ENCODE assay signal across 20 mouse cellular contexts in the genomic region with DNA sequence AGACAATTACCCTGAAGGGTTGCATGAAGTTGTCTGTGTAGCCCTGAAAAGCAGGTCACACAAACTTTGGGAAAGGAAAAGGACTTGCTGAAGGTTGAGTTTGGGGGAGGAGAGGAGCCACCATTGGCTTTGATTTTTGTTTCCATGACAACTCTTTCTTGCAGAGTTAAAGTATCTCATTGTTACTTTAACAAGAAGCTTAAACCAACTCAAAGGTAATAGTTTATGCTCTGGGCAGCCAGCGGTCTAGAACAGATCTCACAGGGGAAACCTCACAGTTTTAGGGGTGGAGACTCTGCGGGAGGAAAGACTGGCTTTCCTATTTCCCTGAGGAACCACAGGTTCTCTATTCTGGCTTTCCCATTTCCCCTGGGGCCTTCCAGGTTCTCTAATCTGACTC.
DNase-seq lines count a peak whose midpoint lies in the region; ATAC-seq and TF ChIP-seq lines count a peak whose summit lies in the region.
"Had no signal": no experiment of that assay in that cellular context is flagged by ENCODE, and none has a peak within 500 bp of the region (broad histone marks: within the 10 kb centered on the region; RNA-seq: fewer than 3 reads in every experiment).

No protein-coding gene starts in this region.

- H3K27me3 ChIP-seq in midbrain, embryonic 14.5 days (ENCODE audit: control insufficient read depth, insufficient read depth, low read length): no peaks in the 10 kb centered on the region
- peaks cover 13% of the 10 kb centered on the region for H3K27me3 ChIP-seq in midbrain, embryonic 13.5 days
- no peaks in the 10 kb centered on the region for H3K27me3 ChIP-seq in forebrain, embryonic 10.5 days (ENCODE audit: poor library complexity, severe bottlenecking)
- no peaks in the 10 kb centered on the region for H3K27me3 ChIP-seq in forebrain, postnatal 0 days (ENCODE audit: insufficient read depth, low read length)
- no peaks in the 10 kb centered on the region for H3K27me3 ChIP-seq in midbrain, postnatal 0 days (ENCODE audit: insufficient read depth, low read length)
- H3K27me3 ChIP-seq: CH12.LX; embryonic facial prominence, embryonic 13.5 days; hindbrain, embryonic 15.5 days; intestine, embryonic 15.5 days; neural tube, embryonic 15.5 days had no signal

- peak; percentile 36 for DNase-seq in midbrain, embryonic 14.5 days
- no peak for DNase-seq in forebrain, embryonic 10.5 days (ENCODE audit: extremely low spot score, low spot score)
- no peak for DNase-seq in forebrain, postnatal 0 days
- peak; percentile 31 for DNase-seq in midbrain, postnatal 0 days (ENCODE audit: low spot score)
- no peak for DNase-seq in retina, embryonic 14.5 days (ENCODE audit: low spot score)
- no peak for DNase-seq in cerebellum, adult 11-12 months
- DNase-seq: cerebellum, adult 9-11 months; lung, adult 18-20 months; lung, postnatal 14 days; right cerebral cortex, postnatal 14 days; spleen, adult 18-20 months; thymus, postnatal 4 days had no signal

- no peak for ATAC-seq in midbrain, embryonic 14.5 days (ENCODE audit: low FRiP score, low TSS enrichment)
- no peak for ATAC-seq in midbrain, embryonic 13.5 days
- ATAC-seq in forebrain, postnatal 0 days: peak; percentile 18; the same call in 1 of the 2 replicates
- ATAC-seq in midbrain, postnatal 0 days (ENCODE audit: low FRiP score): peak; percentile 44
- ATAC-seq: intestine, embryonic 15.5 days had no signal

- no peak for TF ChIP-seq CTCF in forebrain, postnatal 0 days (IDR thresholded peaks at IDR 0.05; ENCODE audit: low read depth)
- no peak for TF ChIP-seq CTCF in midbrain, postnatal 0 days (IDR thresholded peaks at IDR 0.05)

- no peak overlapping the region for H3K27ac ChIP-seq in midbrain, embryonic 14.5 days (replicated peaks; ENCODE audit: low read depth, low read length)
- H3K27ac ChIP-seq in midbrain, embryonic 13.5 days: no peak overlapping the region
- 0 out of 2 replicates have a peak overlapping the region, but pooled peaks have one; percentile 35 for H3K27ac ChIP-seq in forebrain, embryonic 10.5 days
- H3K27ac ChIP-seq in forebrain, postnatal 0 days (ENCODE audit: low read depth, low read length): no peak overlapping the region
- peak overlapping the region; percentile 52; the same call in 1 of the 2 replicates for H3K27ac ChIP-seq in midbrain, postnatal 0 days (ENCODE audit: low read depth, low read length)
- H3K27ac ChIP-seq: embryonic facial prominence, embryonic 13.5 days; hindbrain, embryonic 15.5 days; intestine, embryonic 15.5 days; neural tube, embryonic 15.5 days had no signal

- H3K9me3 ChIP-seq in midbrain, embryonic 14.5 days (ENCODE audit: control insufficient read depth, low read length): no peaks in the 10 kb centered on the region
- H3K9me3 ChIP-seq in midbrain, embryonic 13.5 days: no peaks in the 10 kb centered on the region
- no peaks in the 10 kb centered on the region for H3K9me3 ChIP-seq in forebrain, embryonic 10.5 days
- H3K9me3 ChIP-seq in forebrain, postnatal 0 days (ENCODE audit: low read length): no peaks in the 10 kb centered on the region
- H3K9me3 ChIP-seq in midbrain, postnatal 0 days (ENCODE audit: low read length): no peaks in the 10 kb centered on the region
- H3K9me3 ChIP-seq: embryonic facial prominence, embryonic 13.5 days; hindbrain, embryonic 15.5 days; intestine, embryonic 15.5 days; megakaryocyte, embryonic 14.5 days; neural tube, embryonic 15.5 days had no signal

- WGBS in midbrain, embryonic 14.5 days: 14% methylated on average over 2 of the region's 2 CpGs
- WGBS in midbrain, embryonic 13.5 days: 16% methylated on average over 2 of the region's 2 CpGs
- 33% methylated on average over 2 of the region's 2 CpGs for WGBS in forebrain, embryonic 10.5 days
- WGBS in forebrain, postnatal 0 days: 8% methylated on average over 2 of the region's 2 CpGs
- WGBS in midbrain, postnatal 0 days: 11% methylated on average over 2 of the region's 2 CpGs

- H3K4me2 ChIP-seq in midbrain, embryonic 14.5 days (ENCODE audit: low read length): no peak overlapping the region
- H3K4me2 ChIP-seq in midbrain, embryonic 13.5 days (replicated peaks): no peak overlapping the region
- H3K4me2 ChIP-seq in forebrain, postnatal 0 days (ENCODE audit: low read depth): no peak overlapping the region
- H3K4me2 ChIP-seq in midbrain, postnatal 0 days (ENCODE audit: low read depth, low read length, poor library complexity, severe bottlenecking): no peak overlapping the region
- H3K4me2 ChIP-seq: embryonic facial prominence, embryonic 13.5 days; hindbrain, embryonic 15.5 days; intestine, embryonic 15.5 days; liver, embryonic 11.5 days; neural tube, embryonic 15.5 days had no signal

- no peak overlapping the region for H3K4me3 ChIP-seq in midbrain, embryonic 14.5 days (replicated peaks; ENCODE audit: low read depth, low read length)
- H3K4me3 ChIP-seq in midbrain, embryonic 13.5 days (replicated peaks): no peak overlapping the region
- no peak overlapping the region for H3K4me3 ChIP-seq in forebrain, embryonic 10.5 days
- no peak overlapping the region for H3K4me3 ChIP-seq in forebrain, postnatal 0 days (ENCODE audit: low read depth, low read length)
- H3K4me3 ChIP-seq in midbrain, postnatal 0 days (ENCODE audit: low read depth, low read length): no peak overlapping the region
- H3K4me3 ChIP-seq: embryonic facial prominence, embryonic 13.5 days; hindbrain, embryonic 15.5 days; intestine, embryonic 15.5 days; megakaryocyte, embryonic 14.5 days; neural tube, embryonic 15.5 days had no signal

- peaks cover 9% of the 10 kb centered on the region for H3K4me1 ChIP-seq in midbrain, embryonic 14.5 days (ENCODE audit: control insufficient read depth, insufficient read depth, low read length)
- peaks cover 16% of the 10 kb centered on the region for H3K4me1 ChIP-seq in midbrain, embryonic 13.5 days (replicated peaks)
- peaks cover 48% of the 10 kb centered on the region for H3K4me1 ChIP-seq in forebrain, embryonic 10.5 days
- peaks cover 14% of the 10 kb centered on the region for H3K4me1 ChIP-seq in forebrain, postnatal 0 days (ENCODE audit: insufficient read depth)
- H3K4me1 ChIP-seq in midbrain, postnatal 0 days (ENCODE audit: insufficient read depth, low read length): peaks cover 16% of the 10 kb centered on the region
- H3K4me1 ChIP-seq: intestine, embryonic 15.5 days had no signal

- no peaks in the 10 kb centered on the region for H3K36me3 ChIP-seq in midbrain, embryonic 14.5 days (ENCODE audit: control insufficient read depth, insufficient read depth, low read length)
- no peaks in the 10 kb centered on the region for H3K36me3 ChIP-seq in midbrain, embryonic 13.5 days
- H3K36me3 ChIP-seq in forebrain, embryonic 10.5 days (replicated peaks): no peaks in the 10 kb centered on the region
- H3K36me3 ChIP-seq in forebrain, postnatal 0 days (ENCODE audit: insufficient read depth): no peaks in the 10 kb centered on the region
- H3K36me3 ChIP-seq in midbrain, postnatal 0 days (ENCODE audit: insufficient read depth, low read length): no peaks in the 10 kb centered on the region
- H3K36me3 ChIP-seq: embryonic facial prominence, embryonic 13.5 days; hindbrain, embryonic 15.5 days; intestine, embryonic 15.5 days; neural tube, embryonic 15.5 days had no signal

- H3K9ac ChIP-seq in midbrain, embryonic 14.5 days (replicated peaks; ENCODE audit: low read length): no peak overlapping the region
- no peak overlapping the region for H3K9ac ChIP-seq in midbrain, embryonic 13.5 days (replicated peaks)
- no peak overlapping the region for H3K9ac ChIP-seq in forebrain, postnatal 0 days
- H3K9ac ChIP-seq in midbrain, postnatal 0 days (replicated peaks; ENCODE audit: low read length, poor library complexity, severe bottlenecking): no peak overlapping the region
- H3K9ac ChIP-seq: embryonic facial prominence, embryonic 13.5 days; hindbrain, embryonic 15.5 days; intestine, embryonic 15.5 days; neural tube, embryonic 15.5 days had no signal

Comparison
In these comparisons a context has a peak if more than half of its experiments do, and no peak if none do; other contexts are left out.
1. ATAC-seq: peak in forebrain, postnatal 0 days (single experiment) and midbrain, postnatal 0 days (single experiment); none in midbrain, embryonic 14.5 days (single experiment) and midbrain, embryonic 13.5 days (single experiment).
2. H3K27ac ChIP-seq: peak in forebrain, embryonic 10.5 days (single experiment) and midbrain, postnatal 0 days (single experiment); none in midbrain, embryonic 14.5 days (single experiment), midbrain, embryonic 13.5 days (single experiment) and forebrain, postnatal 0 days (single experiment).
3. DNase-seq: peak in midbrain, embryonic 14.5 days (single experiment) and midbrain, postnatal 0 days (single experiment); none in forebrain, embryonic 10.5 days (single experiment), forebrain, postnatal 0 days (single experiment), retina, embryonic 14.5 days (single experiment) and cerebellum, adult 11-12 months (single experiment).